Mouse (Mus musculus): ENCODE measurements around the gene Zfp217. TPM values are rescaled to one million over a fixed set of nuclear protein-coding genes. Genes with fewer than 3 reads are reported as not detected.

The Zfp217 gene
- total RNA-seq, 1 experiment from 2014 or later = 35.4 TPM

DNA sequence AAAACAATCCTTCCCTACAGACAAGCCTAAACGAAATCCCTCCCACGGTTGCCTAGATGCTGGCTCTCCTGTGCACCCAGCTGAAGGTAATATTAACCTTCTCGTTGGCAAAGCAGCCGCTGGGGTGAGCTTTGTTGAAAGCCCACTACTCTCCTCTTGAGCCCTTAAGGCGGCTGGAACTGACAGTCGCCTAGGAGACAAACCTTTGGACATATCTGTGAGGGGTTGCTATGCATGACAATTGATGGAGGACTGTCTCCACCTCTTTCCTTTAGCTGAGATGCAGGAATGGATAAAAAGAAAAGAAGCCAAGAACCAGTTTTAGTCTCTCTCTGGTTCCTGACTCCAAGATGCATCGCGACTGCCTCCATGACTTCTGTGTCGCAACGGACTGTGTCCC is 17.7 kb upstream of the Zfp217 start:
- ATAC-seq (replicated peaks in 1 of 2; ENCODE audit: insufficient read depth in 1 of 2, low FRiP score in 2 of 2, low TSS enrichment in 1 of 2, low read depth in 1 of 2, poor library complexity in 2 of 2, severe bottlenecking in 2 of 2) = no peak

DNA sequence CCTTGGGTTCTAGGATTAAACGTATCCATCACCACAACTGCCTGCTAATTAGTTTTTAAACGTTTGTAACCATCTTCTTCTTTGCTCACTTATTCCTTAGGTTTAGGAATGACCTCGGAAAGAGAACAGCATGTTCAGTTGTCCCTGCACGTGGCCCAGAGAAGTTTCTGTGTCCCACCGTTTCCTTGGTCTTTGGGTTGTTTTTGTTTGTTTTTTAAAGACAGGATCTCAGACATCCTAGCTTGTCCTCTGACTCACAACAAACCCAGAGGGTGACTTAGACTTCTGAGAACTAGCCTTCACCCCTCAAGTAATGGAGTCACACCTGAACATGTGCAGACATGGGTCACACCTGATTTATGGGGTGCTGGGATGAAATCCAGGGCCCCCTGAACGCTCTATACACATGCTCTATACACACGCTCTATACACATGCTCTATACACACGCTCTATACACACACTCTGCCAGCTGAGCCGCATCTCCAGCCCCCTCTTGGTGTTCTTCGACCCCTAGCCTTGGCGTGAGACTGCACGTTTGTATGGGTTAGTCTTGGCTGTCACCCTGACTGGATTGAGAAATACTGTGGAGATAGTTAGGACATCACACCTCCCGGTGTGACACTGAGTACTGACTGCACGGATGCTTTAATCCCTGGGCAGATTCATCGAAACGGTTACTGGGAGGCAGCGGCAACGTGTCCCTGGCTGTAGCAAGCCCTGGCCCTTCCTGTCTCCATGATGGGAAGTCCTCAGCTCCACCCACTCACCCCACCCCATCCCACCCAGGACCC is 16.0 kb upstream of the Zfp217 start:
- peak in 1 of 2 experiments; percentile 19; a peak in 1 of 4 replicates for ATAC-seq (replicated peaks in 1 of 2; ENCODE audit: insufficient read depth in 1 of 2, low FRiP score in 2 of 2, low TSS enrichment in 1 of 2, low read depth in 1 of 2, poor library complexity in 2 of 2, severe bottlenecking in 2 of 2)

DNA sequence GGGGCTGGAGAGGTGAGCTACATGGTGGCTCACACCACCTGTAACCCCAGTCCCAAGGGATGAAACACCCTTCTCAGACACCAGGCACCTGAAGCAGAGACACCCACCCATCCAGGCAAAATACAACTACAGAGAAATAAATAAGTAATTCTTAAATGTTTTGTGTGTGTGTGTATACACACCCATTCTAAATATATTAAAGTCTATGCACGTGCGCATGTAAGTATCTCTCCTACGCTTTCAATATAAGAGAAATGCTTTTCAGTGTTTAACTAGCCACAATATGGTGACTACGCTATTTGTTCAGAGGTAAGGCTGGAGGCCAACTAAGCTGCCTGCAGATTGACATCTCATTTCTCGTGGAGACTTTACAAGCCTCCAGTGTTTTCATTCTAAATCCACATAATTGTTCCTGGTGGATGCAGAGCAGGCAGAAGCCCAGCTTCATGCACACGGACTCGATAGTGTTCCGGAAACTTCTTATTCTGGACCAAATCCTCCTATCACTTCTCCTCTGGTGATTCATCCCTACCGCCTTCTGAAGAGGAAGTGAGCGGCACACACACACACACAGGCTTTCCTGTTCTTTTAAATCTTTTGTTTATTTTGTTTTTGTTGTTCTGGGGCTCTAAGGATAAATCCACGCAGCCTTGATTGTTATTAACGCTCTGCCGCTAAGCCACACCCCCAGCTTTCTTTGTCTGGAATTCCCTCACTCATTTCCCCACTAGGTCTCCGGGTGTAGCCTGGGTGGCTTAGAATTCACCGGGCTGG is 12.1 kb upstream of the Zfp217 start:
- ATAC-seq (replicated peaks in 1 of 2; ENCODE audit: insufficient read depth in 1 of 2, low FRiP score in 2 of 2, low TSS enrichment in 1 of 2, low read depth in 1 of 2, poor library complexity in 2 of 2, severe bottlenecking in 2 of 2) = peak; percentile 31 to 48; a peak in 2 of 4 replicates

DNA sequence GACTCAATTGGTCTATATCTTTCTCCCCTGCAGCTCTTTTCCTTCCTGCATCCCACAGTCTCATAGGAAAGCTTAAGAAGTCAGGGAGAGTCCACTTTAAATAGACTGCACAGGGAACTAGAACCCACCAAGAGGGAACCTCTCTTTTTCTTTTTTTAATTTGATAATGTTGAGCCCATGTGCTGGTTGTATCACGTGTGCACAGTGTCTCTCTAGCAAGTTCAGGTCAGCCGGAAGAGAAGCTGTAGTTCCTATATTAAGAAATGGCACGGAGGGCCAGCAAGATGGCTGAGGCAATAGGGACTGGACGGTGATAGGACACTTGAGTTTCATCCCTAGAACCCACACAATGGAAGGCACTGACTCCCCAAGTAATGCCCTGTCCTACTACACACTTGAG is 11.1 kb upstream of the Zfp217 start:
- no peak for ATAC-seq (replicated peaks in 1 of 2; ENCODE audit: insufficient read depth in 1 of 2, low FRiP score in 2 of 2, low TSS enrichment in 1 of 2, low read depth in 1 of 2, poor library complexity in 2 of 2, severe bottlenecking in 2 of 2)

DNA sequence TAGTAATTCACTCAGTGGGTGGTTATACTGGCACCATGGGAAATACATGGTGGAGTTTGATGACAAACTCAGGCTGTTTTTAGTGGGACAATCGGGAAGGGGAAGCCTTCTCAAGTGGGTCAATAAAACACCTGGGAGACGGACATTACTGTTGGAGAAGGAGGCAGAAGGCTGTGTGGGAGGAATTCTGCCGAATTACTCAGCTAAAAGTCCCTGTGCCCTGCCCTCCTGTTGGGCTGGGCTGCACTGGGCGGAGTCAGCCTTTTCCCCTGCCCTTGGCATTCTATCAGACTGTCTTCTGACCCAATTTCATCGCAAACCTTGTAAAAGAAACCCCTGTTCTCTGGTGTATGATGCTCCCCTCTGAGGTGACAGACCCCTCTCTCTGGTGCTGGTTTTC is 10.3 kb upstream of the Zfp217 start:
- peak; percentile 24 to 29; a peak in 1 of 4 replicates for ATAC-seq (replicated peaks in 1 of 2; ENCODE audit: insufficient read depth in 1 of 2, low FRiP score in 2 of 2, low TSS enrichment in 1 of 2, low read depth in 1 of 2, poor library complexity in 2 of 2, severe bottlenecking in 2 of 2)

DNA sequence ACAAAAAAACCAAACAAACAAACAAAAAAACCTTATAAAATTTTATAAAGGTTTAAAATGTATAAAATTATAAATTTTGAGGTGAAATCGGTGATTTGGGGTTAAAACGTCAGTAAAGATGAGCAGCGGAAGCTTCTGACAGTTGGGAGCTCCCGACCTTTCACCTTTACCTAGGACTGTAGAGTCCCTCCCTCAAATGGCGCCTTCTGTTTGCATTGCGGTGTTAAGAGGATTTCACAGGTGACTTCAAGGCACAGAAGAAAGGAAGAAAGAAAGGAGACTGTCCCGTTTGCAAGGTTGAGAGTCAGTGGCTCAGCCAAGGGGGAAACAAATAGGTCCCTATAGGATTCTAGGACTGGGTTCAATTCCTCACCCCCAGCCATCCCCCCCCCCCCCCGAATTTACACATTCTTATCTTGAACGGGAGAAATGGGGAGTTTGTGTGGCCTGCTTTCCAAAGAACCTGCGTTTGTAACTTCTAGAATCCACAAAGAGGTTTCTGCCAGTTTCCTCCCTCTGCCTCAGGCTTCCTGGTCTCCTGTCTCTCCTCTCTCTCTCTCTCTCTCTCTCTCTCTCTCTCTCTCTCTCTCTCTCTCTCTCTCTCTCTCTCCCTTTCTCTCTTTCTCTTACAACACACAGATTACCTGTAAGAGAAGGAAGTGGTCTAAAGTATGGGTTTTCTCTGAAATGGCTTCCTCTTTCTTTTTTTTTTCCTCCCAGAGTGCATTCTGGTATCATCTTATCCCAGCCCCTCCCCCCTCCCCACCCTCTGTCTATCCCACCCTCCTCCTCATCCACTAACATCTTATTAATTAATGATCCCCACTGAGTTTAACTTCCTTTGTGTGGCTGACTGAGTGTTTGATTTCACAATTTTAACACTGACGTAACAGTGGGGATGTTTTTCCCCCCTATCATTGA is 9.6 kb upstream of the Zfp217 start:
- ATAC-seq (replicated peaks in 1 of 2; ENCODE audit: insufficient read depth in 1 of 2, low FRiP score in 2 of 2, low TSS enrichment in 1 of 2, low read depth in 1 of 2, poor library complexity in 2 of 2, severe bottlenecking in 2 of 2) = peak in 1 of 2 experiments; percentile 4; a peak in 1 of 4 replicates

DNA sequence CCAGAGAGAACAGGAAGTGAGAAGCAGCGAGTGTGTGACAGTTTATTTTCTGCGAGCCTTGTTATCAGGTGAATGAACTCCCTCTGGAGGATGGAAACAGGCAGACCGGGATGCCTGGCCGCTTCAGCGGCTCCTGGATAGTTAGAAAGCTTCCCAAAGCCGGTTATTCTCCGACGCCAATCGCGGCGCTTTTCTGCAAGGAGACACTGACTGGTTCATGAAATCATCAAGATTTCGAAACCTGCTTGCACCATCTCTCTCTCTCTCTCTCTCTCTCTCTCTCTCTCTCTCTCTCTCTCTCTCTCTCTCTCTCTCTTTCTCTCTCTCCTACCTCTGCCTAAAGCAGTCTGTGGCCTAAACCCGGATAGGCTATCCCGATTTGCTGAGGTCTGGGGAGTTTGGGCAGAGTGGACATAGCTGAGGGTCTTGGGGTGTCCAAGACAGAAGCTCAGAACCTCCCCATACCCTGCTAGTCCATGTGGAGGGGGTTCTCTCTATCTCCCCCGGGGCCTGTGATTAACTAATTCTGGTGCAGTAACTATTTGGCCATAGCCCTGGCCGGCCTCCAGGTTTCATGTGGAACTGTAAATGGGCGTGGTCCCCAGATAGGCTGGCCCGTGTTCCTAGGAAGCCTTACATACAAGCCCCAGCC is 7.3 kb upstream of the Zfp217 start:
- ATAC-seq (replicated peaks in 1 of 2; ENCODE audit: insufficient read depth in 1 of 2, low FRiP score in 2 of 2, low TSS enrichment in 1 of 2, low read depth in 1 of 2, poor library complexity in 2 of 2, severe bottlenecking in 2 of 2) = peak; percentile 28 to 38; a peak in 3 of 4 replicates

DNA sequence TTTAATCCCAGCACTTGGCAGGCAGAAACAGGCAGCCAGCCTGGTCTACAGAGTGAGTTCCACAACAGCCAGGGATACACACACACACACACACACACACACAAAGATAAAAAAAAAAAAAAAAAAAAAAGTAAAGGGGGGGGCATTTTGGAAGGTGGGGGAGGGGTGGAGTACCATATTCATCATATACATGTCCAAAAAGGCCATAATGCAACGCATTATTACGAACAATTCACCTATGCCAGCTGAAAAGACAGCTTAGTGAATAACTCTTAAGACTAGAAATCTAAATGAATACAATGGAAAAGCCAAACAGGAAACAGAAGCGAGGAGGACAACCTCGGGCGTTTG is 6.8 kb upstream of the Zfp217 start:
- no peak for ATAC-seq (replicated peaks in 1 of 2; ENCODE audit: insufficient read depth in 1 of 2, low FRiP score in 2 of 2, low TSS enrichment in 1 of 2, low read depth in 1 of 2, poor library complexity in 2 of 2, severe bottlenecking in 2 of 2)

DNA sequence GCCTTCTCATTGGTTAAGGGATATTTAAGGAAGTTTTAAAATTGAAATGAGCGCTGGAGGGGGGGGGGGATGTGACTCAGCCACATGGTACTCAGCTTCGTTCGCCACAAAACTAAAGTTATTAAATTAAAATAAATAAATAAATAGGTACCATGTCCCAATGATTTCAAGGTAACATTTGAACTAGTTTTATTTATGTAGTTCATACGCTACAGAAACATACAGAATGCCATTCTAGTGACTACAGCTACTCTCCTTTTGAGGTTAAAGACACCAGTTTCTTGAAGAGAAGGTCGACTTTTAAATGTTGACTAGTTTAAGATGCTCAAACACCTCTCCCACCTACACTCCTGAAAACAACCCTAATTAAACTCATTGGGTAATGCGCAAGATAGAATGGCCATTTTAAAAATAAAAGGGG is 6.4 kb upstream of the Zfp217 start:
- no peak for ATAC-seq (replicated peaks in 1 of 2; ENCODE audit: insufficient read depth in 1 of 2, low FRiP score in 2 of 2, low TSS enrichment in 1 of 2, low read depth in 1 of 2, poor library complexity in 2 of 2, severe bottlenecking in 2 of 2)

DNA sequence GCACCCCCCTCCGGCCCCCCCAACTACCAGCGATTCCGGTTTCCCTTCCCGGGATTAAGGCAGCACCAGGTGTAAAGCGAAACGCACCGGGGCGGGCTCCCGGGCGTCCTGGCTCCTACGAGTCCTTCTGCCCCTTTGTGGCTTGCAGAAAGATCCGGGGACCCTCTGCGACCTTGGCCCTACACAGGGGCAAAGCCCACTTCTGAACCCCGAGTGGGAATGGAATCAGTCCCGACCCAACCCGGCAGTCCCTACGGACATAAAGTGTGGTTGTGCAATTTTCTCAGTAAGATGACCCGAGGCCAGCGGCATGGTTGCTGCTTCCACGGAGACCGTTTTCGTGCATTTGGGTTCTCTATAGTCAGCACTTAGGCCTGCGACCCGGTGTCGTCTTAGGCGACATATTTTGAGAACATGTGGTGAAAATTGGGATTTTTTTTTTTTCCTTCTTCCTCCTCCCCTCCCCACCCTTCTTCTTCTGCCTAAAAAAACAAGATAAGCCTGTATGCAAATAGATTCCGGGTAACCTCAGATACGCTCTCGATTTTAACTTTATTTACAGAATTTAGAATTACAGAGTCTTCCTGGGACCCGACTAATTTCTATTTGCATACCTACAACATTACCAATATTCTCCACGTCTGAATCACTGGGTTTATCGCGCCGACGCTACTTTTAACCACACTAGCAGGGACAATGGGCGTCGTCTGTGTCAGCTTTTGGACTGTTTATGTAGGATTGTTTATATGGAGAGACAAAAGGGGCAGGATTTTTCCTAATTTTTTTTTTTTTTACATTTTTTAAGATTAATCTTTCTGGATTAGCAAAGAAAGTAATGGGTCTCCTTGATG is 5.7 kb upstream of the Zfp217 start:
- ATAC-seq (replicated peaks in 1 of 2; ENCODE audit: insufficient read depth in 1 of 2, low FRiP score in 2 of 2, low TSS enrichment in 1 of 2, low read depth in 1 of 2, poor library complexity in 2 of 2, severe bottlenecking in 2 of 2) = peak; percentile 18 to 19; a peak in 2 of 4 replicates

DNA sequence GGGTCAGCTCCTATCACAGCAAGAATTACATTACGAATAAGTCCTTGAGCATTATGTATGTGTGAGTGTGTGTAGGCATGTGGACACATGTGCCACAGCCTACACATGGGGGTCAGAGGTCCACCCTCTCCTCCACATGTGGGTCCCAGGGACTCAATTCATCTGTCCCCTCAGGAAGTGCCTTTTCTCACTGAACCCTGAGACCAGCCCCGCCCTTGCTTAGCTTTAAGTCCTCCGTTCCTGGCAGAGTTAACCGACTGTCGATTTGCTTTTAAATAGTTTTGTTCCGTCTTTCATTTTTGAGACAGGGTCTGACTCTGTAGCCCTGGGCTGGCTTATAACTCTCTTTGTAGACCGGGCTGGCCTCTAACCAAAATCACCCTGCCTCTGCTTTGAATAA is 5.0 kb upstream of the Zfp217 start:
- no peak for ATAC-seq (replicated peaks in 1 of 2; ENCODE audit: insufficient read depth in 1 of 2, low FRiP score in 2 of 2, low TSS enrichment in 1 of 2, low read depth in 1 of 2, poor library complexity in 2 of 2, severe bottlenecking in 2 of 2)

DNA sequence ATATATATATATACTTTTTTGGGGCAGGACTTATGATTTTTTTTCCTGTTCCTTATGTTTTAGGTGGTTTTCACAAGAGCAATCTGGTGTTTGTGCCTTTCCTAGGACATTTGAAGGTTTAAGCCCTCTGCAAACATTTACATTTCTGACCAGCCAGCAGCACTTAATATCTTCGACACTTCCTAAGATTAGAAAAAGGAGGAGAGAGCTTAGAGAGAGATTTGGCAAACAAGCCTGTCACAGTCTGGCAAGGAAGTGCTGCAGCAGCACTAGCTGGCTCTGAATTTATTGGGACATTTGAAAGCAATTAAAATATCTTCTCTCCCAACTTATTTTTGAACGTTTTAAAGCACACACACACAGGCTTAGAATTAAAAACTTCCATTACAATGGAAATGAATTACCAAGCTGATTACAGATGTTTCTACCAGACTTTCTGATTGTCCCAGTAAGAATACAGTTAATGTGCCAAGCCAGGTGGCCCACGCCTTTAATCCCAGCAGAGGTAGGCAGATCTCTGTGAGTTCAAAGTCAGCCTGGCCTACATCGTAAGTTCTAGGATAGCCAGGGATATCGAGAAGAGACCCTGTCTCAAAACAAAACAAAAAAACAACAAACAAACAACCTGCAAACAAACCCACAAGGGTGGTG is 4.3 kb upstream of the Zfp217 start:
- no peak for ATAC-seq (replicated peaks in 1 of 2; ENCODE audit: insufficient read depth in 1 of 2, low FRiP score in 2 of 2, low TSS enrichment in 1 of 2, low read depth in 1 of 2, poor library complexity in 2 of 2, severe bottlenecking in 2 of 2)

DNA sequence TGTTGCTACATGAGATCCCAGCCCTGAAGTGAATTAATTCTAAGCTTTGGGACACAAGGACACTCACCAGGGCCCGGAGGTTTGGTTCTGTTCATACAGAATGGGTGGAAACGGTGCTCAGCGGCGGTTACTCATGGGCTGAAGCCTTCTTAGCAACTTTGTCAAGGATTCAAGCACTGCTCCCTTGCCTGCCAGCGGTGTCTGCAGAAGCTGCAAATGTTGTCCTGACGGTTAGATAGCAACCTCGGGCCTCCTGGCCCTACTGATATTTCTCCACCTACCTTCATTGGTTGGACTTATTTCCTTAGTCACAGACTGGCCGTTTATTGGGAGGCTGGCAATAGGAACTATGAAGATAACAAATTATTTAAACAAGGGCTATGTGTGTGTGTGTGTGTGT is 3.6 kb upstream of the Zfp217 start:
- peak in 1 of 2 experiments; percentile 6; a peak in 1 of 4 replicates for ATAC-seq (replicated peaks in 1 of 2; ENCODE audit: insufficient read depth in 1 of 2, low FRiP score in 2 of 2, low TSS enrichment in 1 of 2, low read depth in 1 of 2, poor library complexity in 2 of 2, severe bottlenecking in 2 of 2)

DNA sequence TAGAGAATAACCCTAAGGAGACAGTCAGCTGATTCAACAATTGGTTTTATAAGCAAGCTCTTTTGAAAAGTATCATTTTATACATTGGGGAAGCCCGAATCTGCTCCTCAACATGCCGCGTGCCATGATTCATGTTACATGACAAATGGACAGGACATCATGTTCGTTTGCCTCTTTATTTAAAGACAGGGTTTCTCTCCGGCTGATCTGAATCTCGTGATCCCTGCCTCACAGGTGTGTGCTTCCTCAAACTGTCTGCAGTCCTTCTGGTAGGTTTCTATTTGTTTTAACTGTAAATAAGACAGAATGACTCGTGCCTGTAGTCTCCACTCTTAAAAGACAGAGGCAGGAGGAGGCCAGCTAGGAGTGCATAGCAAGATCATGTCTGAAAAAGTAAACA is 925 bp upstream of the Zfp217 start:
- ATAC-seq (replicated peaks in 1 of 2; ENCODE audit: insufficient read depth in 1 of 2, low FRiP score in 2 of 2, low TSS enrichment in 1 of 2, low read depth in 1 of 2, poor library complexity in 2 of 2, severe bottlenecking in 2 of 2) = no peak

DNA sequence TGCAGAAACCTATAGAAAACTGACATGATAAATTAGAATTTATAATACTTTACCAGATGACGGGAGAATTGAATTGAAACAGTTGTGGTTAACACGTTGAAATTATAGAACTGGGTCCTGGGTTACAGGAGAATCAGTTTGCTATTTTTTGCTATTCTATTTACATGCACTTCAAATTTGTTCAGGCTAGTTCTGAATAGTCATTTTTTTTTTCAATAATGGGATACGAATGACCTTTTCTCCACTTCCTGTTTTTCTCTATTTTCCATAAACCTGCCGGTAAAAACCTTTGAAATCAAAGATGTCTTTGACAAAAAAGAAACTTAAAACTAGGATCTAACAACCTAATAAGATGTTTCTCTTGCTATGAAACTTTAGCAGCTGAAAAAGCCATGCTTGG is 733 bp downstream of the Zfp217 start:
- ATAC-seq (replicated peaks in 1 of 2; ENCODE audit: insufficient read depth in 1 of 2, low FRiP score in 2 of 2, low TSS enrichment in 1 of 2, low read depth in 1 of 2, poor library complexity in 2 of 2, severe bottlenecking in 2 of 2) = no peak

DNA sequence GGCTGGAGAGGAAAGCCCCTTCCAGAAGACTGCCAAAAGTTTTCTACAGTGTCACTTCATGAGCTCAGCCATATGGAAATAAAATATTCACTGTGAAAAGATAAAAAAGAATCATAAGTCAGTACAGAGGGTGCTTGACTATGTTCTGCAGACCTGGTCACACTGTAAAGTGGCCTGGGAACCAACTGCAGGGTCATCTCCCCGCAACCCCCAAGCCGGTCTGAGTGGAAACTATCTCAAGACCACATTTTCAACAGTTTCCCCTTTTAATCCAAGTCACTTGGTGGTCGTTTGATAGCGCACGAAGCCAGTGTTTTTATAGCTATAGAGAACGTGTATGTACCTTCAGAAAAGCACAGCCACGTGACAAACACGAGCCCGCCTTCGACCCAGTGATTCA is 3.6 kb downstream of the Zfp217 start:
- no peak for ATAC-seq (replicated peaks in 1 of 2; ENCODE audit: insufficient read depth in 1 of 2, low FRiP score in 2 of 2, low TSS enrichment in 1 of 2, low read depth in 1 of 2, poor library complexity in 2 of 2, severe bottlenecking in 2 of 2)
